Mouse (Mus musculus) embryonic facial prominence, embryonic 10.5 days (tissue): ENCODE data around the gene Ppa1. TPM values are rescaled to one million over a fixed set of nuclear protein-coding genes. Genes with fewer than 3 reads are reported as not detected.
"Not testable (repeated sequence)": the region's sequence is repeated elsewhere in the genome, so short reads cannot be mapped to it uniquely, and the experiment has no call there.

Experiments
- DNase-seq: peaks from one replicate; pipeline ENCODE4 v3.0.0-alpha.2; 2017; ENCODE audit warnings: low spot score
- H3K27ac ChIP-seq: fragments of 300-500 bp; sonication (generic); replicated peaks from 2 replicates; pipeline ENCODE4 v1.5.1; 2016; ENCODE audit warnings: mild to moderate bottlenecking
- H3K27me3 ChIP-seq: fragments of 300-500 bp; sonication (generic); replicated peaks from 2 replicates; pipeline ENCODE4 v1.6.1; 2016; ENCODE audit warnings: low read depth, mild to moderate bottlenecking; ENCODE audit not compliant: poor library complexity, severe bottlenecking
- H3K36me3 ChIP-seq: fragments of 300-500 bp; sonication (generic); replicated peaks from 2 replicates; pipeline ENCODE4 v1.6.1; 2016; ENCODE audit warnings: mild to moderate bottlenecking, moderate library complexity
- H3K4me1 ChIP-seq: fragments of 300-500 bp; sonication (generic); 2 replicates; pipeline ENCODE4 v1.6.1; 2016
- H3K4me3 ChIP-seq: fragments of 300-500 bp; sonication (generic); 2 replicates; pipeline ENCODE4 v1.5.1; 2016; ENCODE audit warnings: mild to moderate bottlenecking, moderate library complexity
- H3K9me3 ChIP-seq: fragments of 300-500 bp; sonication (generic); 2 replicates; pipeline ENCODE4 v1.6.1; 2016; ENCODE audit warnings: mild to moderate bottlenecking
- WGBS: fragments of 180-500 bp; shearing (Covaris S2); methylation state at CpG from one replicate; pipeline ENCODE4 v1.1.7; 2016; 5-methylcytosine and 5-hydroxymethylcytosine counted together
- polyA plus RNA-seq: library from polyadenylated mRNA; unstranded; fragments of >200 nt; fragmentation: Nextera tagmentation; extraction: Ambion mirVana; gene quantifications from 2 replicates; pipeline ENCODE4 v1.2.1, GENCODE M21; 2016

Gene Ppa1
- polyA plus RNA-seq, 1 experiment from 2014 or later = 345 TPM

- not testable (repeated sequence) for H3K36me3 ChIP-seq, DNase-seq, H3K9me3 ChIP-seq, H3K27ac ChIP-seq, H3K4me3 ChIP-seq
- peaks cover 40% of the 10 kb centered on the region for H3K4me1 ChIP-seq
- WGBS = 68% methylated on average over 3 of the region's 3 CpGs
- H3K27me3 ChIP-seq = peaks cover 53% of the 10 kb centered on the region
Observed at GRCm38 (mm10) chr10:61623874-61624273, 24.5 kb upstream of the Ppa1 start.

- Histone ChIP-seq H3K4me3 (peak overlapping the region; percentile 58), H3K9me3 (no peaks in the 10 kb centered on the region), H3K27ac (no peak overlapping the region), H3K4me1 (peaks cover 40% of the 10 kb centered on the region), H3K36me3 (no peaks in the 10 kb centered on the region), H3K27me3 (peaks cover 53% of the 10 kb centered on the region)
- no peak for DNase-seq
- 22% methylated on average over 5 of the region's 5 CpGs for WGBS
Observed at GRCm38 (mm10) chr10:61624771-61625170, 23.6 kb upstream of the Ppa1 start.

GRCm38 (mm10) chr10:61625381-61626257 is 22.7 kb upstream of the Ppa1 start:
- Histone ChIP-seq H3K4me3 (peak overlapping the region; percentile 58), H3K27ac (peak overlapping the region; percentile 45), H3K4me1 (peaks cover 40% of the 10 kb centered on the region), H3K36me3 (no peaks in the 10 kb centered on the region), H3K27me3 (peaks cover 53% of the 10 kb centered on the region), H3K9me3 (no peaks in the 10 kb centered on the region)
- 3% methylated on average over 74 of the region's 74 CpGs for WGBS
- DNase-seq = peak; percentile 44

GRCm38 (mm10) chr10:61626551-61626950 is 21.8 kb upstream of the Ppa1 start:
- Histone ChIP-seq H3K9me3 (no peaks in the 10 kb centered on the region), H3K27me3 (peaks cover 53% of the 10 kb centered on the region), H3K4me3 (no peak overlapping the region), H3K4me1 (peaks cover 40% of the 10 kb centered on the region), H3K36me3 (no peaks in the 10 kb centered on the region), H3K27ac (no peak overlapping the region)
- DNase-seq = no peak
- WGBS = 77% methylated on average over 3 of the region's 3 CpGs

GRCm38 (mm10) chr10:61627195-61627937 is 21.0 kb upstream of the Ppa1 start:
- DNase-seq = peak; percentile 59
- no peaks in the 10 kb centered on the region for H3K36me3 ChIP-seq
- H3K9me3 ChIP-seq = no peaks in the 10 kb centered on the region
- H3K4me3 ChIP-seq = no peak overlapping the region
- H3K27ac ChIP-seq = no peak overlapping the region
- WGBS = 51% methylated on average over 15 of the region's 15 CpGs
- H3K27me3 ChIP-seq = peaks cover 53% of the 10 kb centered on the region
- H3K4me1 ChIP-seq = peaks cover 40% of the 10 kb centered on the region

GRCm38 (mm10) chr10:61627938-61628250 is 20.5 kb upstream of the Ppa1 start:
- DNase-seq = no peak
- H3K36me3 ChIP-seq = no peaks in the 10 kb centered on the region
- WGBS = 72% methylated on average over 4 of the region's 4 CpGs
- H3K4me3 ChIP-seq = no peak overlapping the region
- H3K27ac ChIP-seq = 0 out of 2 replicates have a peak overlapping the region, but pooled peaks have one; percentile 10
- H3K4me1 ChIP-seq = peaks cover 38% of the 10 kb centered on the region
- H3K27me3 ChIP-seq = peaks cover 52% of the 10 kb centered on the region
- H3K9me3 ChIP-seq = no peaks in the 10 kb centered on the region

GRCm38 (mm10) chr10:61632445-61632844 is 15.9 kb upstream of the Ppa1 start:
- Histone ChIP-seq H3K4me3 (no peak overlapping the region), H3K27me3 (peaks cover 7% of the 10 kb centered on the region; the same call in 1 of the 2 replicates), H3K27ac (no peak overlapping the region), H3K9me3 (no peaks in the 10 kb centered on the region), H3K36me3 (no peaks in the 10 kb centered on the region), H3K4me1 (peaks cover 9% of the 10 kb centered on the region)
- DNase-seq = no peak
- 81% methylated on average over 10 of the region's 10 CpGs for WGBS

- no peaks in the 10 kb centered on the region for H3K27me3 ChIP-seq
- WGBS = 80% methylated on average over 7 of the region's 7 CpGs
- no peak overlapping the region for H3K27ac ChIP-seq
- DNase-seq = no peak
- no peak overlapping the region for H3K4me3 ChIP-seq
- H3K9me3 ChIP-seq = no peaks in the 10 kb centered on the region
- no peaks in the 10 kb centered on the region for H3K36me3 ChIP-seq
- no peaks in the 10 kb centered on the region for H3K4me1 ChIP-seq
Observed at GRCm38 (mm10) chr10:61637055-61637454, 11.3 kb upstream of the Ppa1 start.

- H3K4me1 ChIP-seq = no peaks in the 10 kb centered on the region
- no peak for DNase-seq
- no peaks in the 10 kb centered on the region for H3K27me3 ChIP-seq
- no peaks in the 10 kb centered on the region for H3K9me3 ChIP-seq
- H3K27ac ChIP-seq = no peak overlapping the region
- 79% methylated on average over 4 of the region's 4 CpGs for WGBS
- H3K36me3 ChIP-seq = no peaks in the 10 kb centered on the region
- H3K4me3 ChIP-seq = no peak overlapping the region
Observed at GRCm38 (mm10) chr10:61640363-61640762, 8.0 kb upstream of the Ppa1 start.

- peaks cover 8% of the 10 kb centered on the region for H3K36me3 ChIP-seq
- no peaks in the 10 kb centered on the region for H3K9me3 ChIP-seq
- peaks cover 19% of the 10 kb centered on the region for H3K4me1 ChIP-seq
- DNase-seq = no peak
- WGBS = 80% methylated on average over 7 of the region's 7 CpGs
- no peaks in the 10 kb centered on the region for H3K27me3 ChIP-seq
- no peak overlapping the region for H3K4me3 ChIP-seq
- H3K27ac ChIP-seq = no peak overlapping the region
Observed at GRCm38 (mm10) chr10:61646557-61646956, 1.8 kb upstream of the Ppa1 start.

- Histone ChIP-seq H3K27me3 (no peaks in the 10 kb centered on the region), H3K27ac (peak overlapping the region; percentile 92), H3K9me3 (no peaks in the 10 kb centered on the region), H3K4me3 (peak overlapping the region; percentile 86), H3K36me3 (peaks cover 32% of the 10 kb centered on the region), H3K4me1 (peaks cover 19% of the 10 kb centered on the region)
- DNase-seq = peak; percentile 42
- WGBS = 1% methylated on average over 49 of the region's 49 CpGs
Observed at GRCm38 (mm10) chr10:61648737-61649645, 639 bp downstream of the Ppa1 start.

GRCm38 (mm10) chr10:61654105-61654504 is 5.8 kb downstream of the Ppa1 start:
- H3K36me3 ChIP-seq = peaks cover 64% of the 10 kb centered on the region
- WGBS = 92% methylated on average over 4 of the region's 4 CpGs
- H3K9me3 ChIP-seq = no peaks in the 10 kb centered on the region
- no peak overlapping the region for H3K27ac ChIP-seq
- H3K4me1 ChIP-seq = peaks cover 10% of the 10 kb centered on the region
- DNase-seq = no peak
- H3K27me3 ChIP-seq = no peaks in the 10 kb centered on the region
- H3K4me3 ChIP-seq = no peak overlapping the region
